Mouse (Mus musculus): ENCODE measurements around the gene Meltf. TPM values are rescaled to one million over a fixed set of nuclear protein-coding genes. Genes with fewer than 3 reads are reported as not detected.

Gene Meltf
- polyA plus RNA-seq, 1 experiment from 2014 or later: 4.8 TPM

GRCm38 (mm10) chr16:31863920-31864319 is 14.7 kb upstream of the Meltf start:
- WGBS: 69% methylated on average over 5 of the region's 5 CpGs
- Histone ChIP-seq H3K9ac (ENCODE audit: low read length) (no peak overlapping the region), H3K4me2 (ENCODE audit: low read depth, low read length) (no peak overlapping the region), H3K4me1 (ENCODE audit: control insufficient read depth, insufficient read depth, low read length) (no peaks in the 10 kb centered on the region), H3K4me3 (replicated peaks; ENCODE audit: low read length) (no peak overlapping the region), H3K36me3 (ENCODE audit: control insufficient read depth, insufficient read depth, low read length) (peaks cover 19% of the 10 kb centered on the region), H3K9me3 (replicated peaks; ENCODE audit: control insufficient read depth, low read length) (0 out of 2 replicates have a peak, but pooled peaks cover 5% of the 10 kb centered on the region), H3K27ac (ENCODE audit: low read length) (no peak overlapping the region), H3K27me3 (ENCODE audit: control insufficient read depth, insufficient read depth, low read length) (no peaks in the 10 kb centered on the region)
- ATAC-seq (ENCODE audit: insufficient read depth, low FRiP score): no peak

DNA sequence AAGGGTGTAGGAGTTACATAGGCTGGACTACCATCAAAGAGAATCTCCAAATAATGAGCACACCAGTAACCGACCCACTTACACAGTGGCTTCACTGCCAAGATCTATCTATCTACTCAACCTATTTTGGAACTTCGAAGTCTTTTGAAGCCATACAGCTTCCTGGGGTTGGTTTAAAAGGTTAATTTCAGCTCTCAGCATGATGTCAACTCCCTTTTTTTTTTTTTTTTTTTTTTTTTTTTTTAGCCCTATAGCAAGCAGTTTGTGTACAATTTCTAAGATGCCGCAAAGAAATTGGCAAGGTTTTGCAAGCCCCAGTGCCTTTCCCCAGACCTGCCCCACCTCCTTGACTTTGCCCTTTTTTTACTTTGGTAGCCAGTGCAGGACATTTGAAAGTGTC is 13.4 kb upstream of the Meltf start:
- H3K4me1 ChIP-seq (ENCODE audit: control insufficient read depth, insufficient read depth, low read length): no peaks in the 10 kb centered on the region
- peaks cover 18% of the 10 kb centered on the region for H3K36me3 ChIP-seq (ENCODE audit: control insufficient read depth, insufficient read depth, low read length)
- H3K27ac ChIP-seq (ENCODE audit: low read length): no peak overlapping the region
- H3K9me3 ChIP-seq (replicated peaks; ENCODE audit: control insufficient read depth, low read length): 0 out of 2 replicates have a peak, but pooled peaks cover 5% of the 10 kb centered on the region
- H3K27me3 ChIP-seq (ENCODE audit: control insufficient read depth, insufficient read depth, low read length): no peaks in the 10 kb centered on the region
- no peak for ATAC-seq (ENCODE audit: insufficient read depth, low FRiP score)
- 87% methylated on average over 3 of the region's 3 CpGs for WGBS
- no peak overlapping the region for H3K9ac ChIP-seq (ENCODE audit: low read length)
- no peak overlapping the region for H3K4me2 ChIP-seq (ENCODE audit: low read depth, low read length)
- no peak overlapping the region for H3K4me3 ChIP-seq (replicated peaks; ENCODE audit: low read length)

DNA sequence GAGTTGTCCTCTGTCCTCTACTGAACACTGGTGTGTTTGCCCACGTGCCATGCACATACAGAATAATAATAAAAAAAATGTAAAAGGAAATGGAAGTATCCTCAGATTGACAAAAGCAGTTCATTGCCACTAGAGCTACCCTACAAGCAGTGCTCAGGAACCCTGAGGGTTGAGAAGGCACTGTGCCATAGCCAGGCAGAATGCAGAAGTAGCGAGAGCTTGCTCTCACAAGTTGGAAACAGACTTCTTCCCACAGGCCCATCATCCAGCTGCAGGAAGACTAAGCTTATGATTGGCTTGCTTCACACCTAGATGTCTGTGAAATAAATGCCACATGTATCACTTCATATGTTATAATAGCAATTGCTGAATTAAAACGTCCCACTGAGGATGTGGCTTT is 11.7 kb upstream of the Meltf start:
- WGBS: 86% methylated on average over 3 of the region's 3 CpGs
- Histone ChIP-seq H3K9ac (ENCODE audit: low read length) (no peak overlapping the region), H3K4me2 (ENCODE audit: low read depth, low read length) (no peak overlapping the region), H3K4me3 (replicated peaks; ENCODE audit: low read length) (no peak overlapping the region), H3K27me3 (ENCODE audit: control insufficient read depth, insufficient read depth, low read length) (no peaks in the 10 kb centered on the region), H3K27ac (ENCODE audit: low read length) (no peak overlapping the region), H3K36me3 (ENCODE audit: control insufficient read depth, insufficient read depth, low read length) (peaks cover 7% of the 10 kb centered on the region; the same call in 1 of the 2 replicates), H3K9me3 (replicated peaks; ENCODE audit: control insufficient read depth, low read length) (no peaks in the 10 kb centered on the region), H3K4me1 (ENCODE audit: control insufficient read depth, insufficient read depth, low read length) (no peaks in the 10 kb centered on the region)
- no peak for ATAC-seq (ENCODE audit: insufficient read depth, low FRiP score)

DNA sequence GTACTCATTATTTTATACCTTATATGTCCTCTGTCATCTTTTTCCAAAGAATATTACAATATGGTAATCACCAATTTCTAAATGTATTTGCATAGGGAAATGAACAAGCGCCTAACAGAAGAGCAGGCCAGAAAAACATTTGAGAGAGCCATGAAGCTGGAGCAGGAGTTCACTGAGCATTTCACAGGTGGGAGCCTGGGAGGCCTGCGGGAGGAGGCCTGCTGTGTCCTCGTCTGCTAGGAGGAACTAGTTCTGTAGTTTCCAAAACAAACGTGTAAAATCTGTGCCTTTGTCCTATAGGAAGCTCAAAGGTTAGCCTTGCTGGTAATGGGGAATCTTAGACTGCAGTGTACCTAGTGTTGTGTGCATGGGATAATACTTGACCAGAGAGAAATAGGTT is 10.9 kb upstream of the Meltf start:
- no peaks in the 10 kb centered on the region for H3K27me3 ChIP-seq (ENCODE audit: control insufficient read depth, insufficient read depth, low read length)
- no peak overlapping the region for H3K9ac ChIP-seq (ENCODE audit: low read length)
- H3K9me3 ChIP-seq (replicated peaks; ENCODE audit: control insufficient read depth, low read length): no peaks in the 10 kb centered on the region
- no peaks in the 10 kb centered on the region for H3K4me1 ChIP-seq (ENCODE audit: control insufficient read depth, insufficient read depth, low read length)
- 0 out of 2 replicates have a peak, but pooled peaks cover 4% of the 10 kb centered on the region for H3K36me3 ChIP-seq (ENCODE audit: control insufficient read depth, insufficient read depth, low read length)
- no peak overlapping the region for H3K4me3 ChIP-seq (replicated peaks; ENCODE audit: low read length)
- no peak for ATAC-seq (ENCODE audit: insufficient read depth, low FRiP score)
- no peak overlapping the region for H3K4me2 ChIP-seq (ENCODE audit: low read depth, low read length)
- 82% methylated on average over 4 of the region's 4 CpGs for WGBS
- no peak overlapping the region for H3K27ac ChIP-seq (ENCODE audit: low read length)

DNA sequence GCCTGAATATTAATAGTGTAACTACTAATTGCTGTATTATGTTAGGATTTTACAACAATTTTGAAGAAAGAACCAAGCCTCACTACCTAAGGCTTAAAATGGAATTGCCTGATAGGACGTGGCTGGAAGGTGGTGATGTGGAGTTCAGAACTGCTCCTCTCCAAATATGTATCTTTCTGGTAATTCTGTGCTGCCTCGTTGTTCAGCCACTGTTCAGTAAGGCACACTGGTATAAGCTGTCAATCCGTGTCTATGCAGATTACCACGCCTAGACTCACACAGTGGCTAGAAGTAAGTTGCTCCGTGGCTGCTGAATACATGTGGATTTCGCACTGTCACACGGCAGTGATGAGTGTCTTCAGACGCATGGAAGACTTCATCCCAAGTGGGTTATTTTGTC is 4.9 kb upstream of the Meltf start:
- no peak overlapping the region for H3K9ac ChIP-seq (ENCODE audit: low read length)
- no peaks in the 10 kb centered on the region for H3K27me3 ChIP-seq (ENCODE audit: control insufficient read depth, insufficient read depth, low read length)
- WGBS: 88% methylated on average over 8 of the region's 8 CpGs
- no peak for ATAC-seq (ENCODE audit: insufficient read depth, low FRiP score)
- no peak overlapping the region for H3K4me3 ChIP-seq (replicated peaks; ENCODE audit: low read length)
- peaks cover 1% of the 10 kb centered on the region for H3K4me1 ChIP-seq (ENCODE audit: control insufficient read depth, insufficient read depth, low read length)
- no peaks in the 10 kb centered on the region for H3K36me3 ChIP-seq (ENCODE audit: control insufficient read depth, insufficient read depth, low read length)
- no peak overlapping the region for H3K4me2 ChIP-seq (ENCODE audit: low read depth, low read length)
- no peaks in the 10 kb centered on the region for H3K9me3 ChIP-seq (replicated peaks; ENCODE audit: control insufficient read depth, low read length)
- no peak overlapping the region for H3K27ac ChIP-seq (ENCODE audit: low read length)

- H3K9ac ChIP-seq (ENCODE audit: low read length): no peak overlapping the region
- WGBS: 90% methylated on average over 4 of the region's 4 CpGs
- H3K4me2 ChIP-seq (ENCODE audit: low read depth, low read length): no peak overlapping the region
- no peaks in the 10 kb centered on the region for H3K36me3 ChIP-seq (ENCODE audit: control insufficient read depth, insufficient read depth, low read length)
- H3K9me3 ChIP-seq (replicated peaks; ENCODE audit: control insufficient read depth, low read length): no peaks in the 10 kb centered on the region
- H3K27ac ChIP-seq (ENCODE audit: low read length): no peak overlapping the region
- peaks cover 4% of the 10 kb centered on the region for H3K4me1 ChIP-seq (ENCODE audit: control insufficient read depth, insufficient read depth, low read length)
- ATAC-seq (ENCODE audit: insufficient read depth, low FRiP score): no peak
- no peak overlapping the region for H3K4me3 ChIP-seq (replicated peaks; ENCODE audit: low read length)
- no peaks in the 10 kb centered on the region for H3K27me3 ChIP-seq (ENCODE audit: control insufficient read depth, insufficient read depth, low read length)
Observed at GRCm38 (mm10) chr16:31875391-31875790, 3.2 kb upstream of the Meltf start.

- Histone ChIP-seq H3K27me3 (ENCODE audit: control insufficient read depth, insufficient read depth, low read length) (no peaks in the 10 kb centered on the region), H3K4me1 (ENCODE audit: control insufficient read depth, insufficient read depth, low read length) (peaks cover 4% of the 10 kb centered on the region), H3K27ac (ENCODE audit: low read length) (no peak overlapping the region), H3K4me3 (replicated peaks; ENCODE audit: low read length) (no peak overlapping the region), H3K4me2 (ENCODE audit: low read depth, low read length) (no peak overlapping the region), H3K9ac (ENCODE audit: low read length) (no peak overlapping the region), H3K36me3 (ENCODE audit: control insufficient read depth, insufficient read depth, low read length) (no peaks in the 10 kb centered on the region), H3K9me3 (replicated peaks; ENCODE audit: control insufficient read depth, low read length) (no peaks in the 10 kb centered on the region)
- ATAC-seq (ENCODE audit: insufficient read depth, low FRiP score): no peak
- 80% methylated on average over 10 of the region's 10 CpGs for WGBS
Observed at GRCm38 (mm10) chr16:31876386-31876785, 2.2 kb upstream of the Meltf start.

- H3K4me1 ChIP-seq (ENCODE audit: control insufficient read depth, insufficient read depth, low read length): peaks cover 6% of the 10 kb centered on the region
- no peak for ATAC-seq (ENCODE audit: insufficient read depth, low FRiP score)
- no peaks in the 10 kb centered on the region for H3K27me3 ChIP-seq (ENCODE audit: control insufficient read depth, insufficient read depth, low read length)
- H3K4me2 ChIP-seq (ENCODE audit: low read depth, low read length): no peak overlapping the region
- no peak overlapping the region for H3K4me3 ChIP-seq (replicated peaks; ENCODE audit: low read length)
- no peaks in the 10 kb centered on the region for H3K36me3 ChIP-seq (ENCODE audit: control insufficient read depth, insufficient read depth, low read length)
- no peak overlapping the region for H3K27ac ChIP-seq (ENCODE audit: low read length)
- no peak overlapping the region for H3K9ac ChIP-seq (ENCODE audit: low read length)
- WGBS: 63% methylated on average over 6 of the region's 6 CpGs
- H3K9me3 ChIP-seq (replicated peaks; ENCODE audit: control insufficient read depth, low read length): no peaks in the 10 kb centered on the region
Observed at GRCm38 (mm10) chr16:31878052-31878451, 558 bp upstream of the Meltf start.

DNA sequence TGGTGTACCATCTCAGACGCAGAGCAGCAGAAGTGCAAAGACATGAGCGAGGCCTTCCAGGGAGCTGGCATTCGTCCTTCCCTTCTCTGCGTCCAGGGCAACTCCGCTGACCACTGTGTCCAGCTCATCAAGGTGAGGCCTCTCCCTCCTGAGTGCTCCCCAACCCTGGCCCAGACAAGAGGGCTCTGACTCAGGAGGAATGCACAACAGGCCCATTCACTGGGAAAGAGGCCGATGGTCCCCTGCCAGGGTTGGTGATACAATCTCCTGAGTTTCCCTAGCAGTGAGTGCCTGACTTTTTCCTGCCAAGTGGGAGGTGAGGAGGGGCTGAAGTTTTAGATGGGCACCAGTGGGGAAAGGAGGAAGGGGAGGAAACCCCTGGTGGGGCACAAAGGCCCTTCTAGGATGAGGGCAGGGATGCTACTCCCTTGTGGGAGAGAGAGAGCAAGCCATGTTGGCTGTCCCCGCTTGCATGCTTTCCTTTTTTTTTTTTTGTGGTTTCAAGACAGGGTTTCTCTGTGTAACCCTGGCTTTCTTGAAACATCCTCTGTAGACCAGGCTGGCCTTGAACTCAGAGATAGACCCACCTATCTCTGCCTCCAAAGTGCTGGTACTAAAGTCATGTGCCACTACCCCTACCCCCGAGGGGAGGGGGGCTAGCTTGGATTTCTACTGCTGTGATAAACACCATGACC is 1.7 kb downstream of the Meltf start:
- H3K36me3 ChIP-seq (ENCODE audit: control insufficient read depth, insufficient read depth, low read length): no peaks in the 10 kb centered on the region
- no peaks in the 10 kb centered on the region for H3K27me3 ChIP-seq (ENCODE audit: control insufficient read depth, insufficient read depth, low read length)
- H3K27ac ChIP-seq (ENCODE audit: low read length): no peak overlapping the region
- no peak for ATAC-seq (ENCODE audit: insufficient read depth, low FRiP score)
- H3K4me3 ChIP-seq (replicated peaks; ENCODE audit: low read length): no peak overlapping the region
- no peak overlapping the region for H3K4me2 ChIP-seq (ENCODE audit: low read depth, low read length)
- H3K4me1 ChIP-seq (ENCODE audit: control insufficient read depth, insufficient read depth, low read length): peaks cover 10% of the 10 kb centered on the region
- H3K9ac ChIP-seq (ENCODE audit: low read length): no peak overlapping the region
- H3K9me3 ChIP-seq (replicated peaks; ENCODE audit: control insufficient read depth, low read length): no peaks in the 10 kb centered on the region
- 79% methylated on average over 8 of the region's 8 CpGs for WGBS

Data from stomach, embryonic 16.5 days (tissue).